Mouse (Mus musculus) spleen, adult 2 months (tissue): ENCODE data around the gene Psenen.

ENCODE experiments used
- CTCF ChIP-seq: fragments of 200-500 bp; IDR thresholded peaks from 2 replicates; pipeline ENCODE4 v1.5.1; 2011; ENCODE audit warnings: mild to moderate bottlenecking, inconsistent platforms; ENCODE audit not compliant: insufficient read depth, insufficient read length, insufficient replicate concordance; ENCODE audit errors: extremely low read depth
- POLR2A ChIP-seq: fragments of 200-500 bp; IDR thresholded peaks from 2 replicates; pipeline ENCODE4 v1.6.1; 2011; ENCODE audit warnings: low read depth, low read length, inconsistent platforms

GRCm38 (mm10) chr7:30550603-30551002 is 12.8 kb downstream of the Psenen start:
- TF ChIP-seq CTCF (no peak), POLR2A (no peak)
